Mouse (Mus musculus): ENCODE data around the gene Lsamp. TPM values are rescaled to one million over a fixed set of nuclear protein-coding genes. Genes with fewer than 3 reads are reported as not detected.

Lsamp gene
- total and polyA plus RNA-seq, 2 experiments from 2014 or later: 0.61 to 0.95 TPM

DNA sequence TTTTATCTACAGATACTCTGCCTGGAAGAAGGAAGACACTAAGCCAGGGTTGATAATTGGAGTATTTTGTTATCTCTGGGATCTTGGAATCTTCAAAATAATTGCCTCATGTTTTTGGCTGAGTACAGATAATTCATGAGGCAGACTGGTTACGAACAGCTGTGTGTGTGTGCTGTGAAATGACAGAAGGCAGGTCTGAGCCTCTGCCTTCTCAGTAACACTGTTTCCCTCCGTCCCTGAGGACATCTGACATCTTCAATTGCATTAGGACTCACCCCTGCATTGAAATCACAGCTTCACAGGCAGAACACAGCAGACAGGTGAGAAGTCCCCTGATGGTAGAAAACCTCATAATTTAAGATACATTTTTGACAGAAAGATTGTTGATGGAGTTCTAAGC, 323.5 kb downstream of the Lsamp start:
- Histone ChIP-seq H3K9ac (replicated peaks; ENCODE audit: low read depth, low read length) (no peak overlapping the region), H3K27me3 (ENCODE audit: control insufficient read depth, insufficient read depth, low read length) (no peaks in the 10 kb centered on the region), H3K4me1 (ENCODE audit: control insufficient read depth, insufficient read depth) (no peaks in the 10 kb centered on the region), H3K4me3 (ENCODE audit: low read depth, low read length) (no peak overlapping the region), H3K36me3 (replicated peaks; ENCODE audit: control insufficient read depth, insufficient read depth, low read length) (no peaks in the 10 kb centered on the region), H3K27ac (ENCODE audit: low read depth) (no peak overlapping the region), H3K4me2 (ENCODE audit: low read depth, low read length) (no peak overlapping the region), H3K9me3 (replicated peaks; ENCODE audit: control insufficient read depth, low read length) (no peaks in the 10 kb centered on the region)
- WGBS: 39% methylated on average over 2 of the region's 2 CpGs
- DNase-seq (ENCODE audit: low spot score) (no peak), ATAC-seq (ENCODE audit: insufficient read depth, low read depth) (no peak)
- TF ChIP-seq EP300 (IDR thresholded peaks at IDR 0.05; ENCODE audit: low read depth) (no peak), CTCF (IDR thresholded peaks at IDR 0.05; ENCODE audit: low read depth) (no peak)

DNA sequence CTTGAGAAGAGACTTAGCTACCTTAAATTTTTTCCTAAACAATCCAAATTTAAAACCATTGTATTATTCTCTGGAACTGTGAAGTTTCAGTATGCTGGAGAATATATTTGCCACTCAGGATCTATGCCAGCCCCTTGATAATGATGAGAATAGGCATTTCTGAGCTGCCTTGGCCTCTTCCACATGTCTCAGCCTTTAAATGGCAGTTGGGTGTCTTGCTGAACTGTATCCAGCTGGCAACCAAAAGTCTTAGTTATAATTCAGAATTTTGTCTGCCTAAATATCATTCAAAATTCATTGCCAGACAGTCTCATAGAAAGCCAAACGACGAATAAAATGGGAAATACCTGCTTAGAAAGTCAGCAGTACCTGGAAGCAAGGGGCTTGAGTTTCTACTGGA, 332.0 kb downstream of the Lsamp start:
- H3K9me3 ChIP-seq (replicated peaks; ENCODE audit: control insufficient read depth, low read length): no peaks in the 10 kb centered on the region
- no peak for TF ChIP-seq EP300 (IDR thresholded peaks at IDR 0.05; ENCODE audit: low read depth)
- no peak for TF ChIP-seq CTCF (IDR thresholded peaks at IDR 0.05; ENCODE audit: low read depth)
- H3K4me1 ChIP-seq (ENCODE audit: control insufficient read depth, insufficient read depth): no peaks in the 10 kb centered on the region
- H3K36me3 ChIP-seq (replicated peaks; ENCODE audit: control insufficient read depth, insufficient read depth, low read length): no peaks in the 10 kb centered on the region
- H3K4me2 ChIP-seq (ENCODE audit: low read depth, low read length): no peak overlapping the region
- 78% methylated on average over 2 of the region's 2 CpGs for WGBS
- H3K27ac ChIP-seq (ENCODE audit: low read depth): no peak overlapping the region
- DNase-seq (ENCODE audit: low spot score) (no peak), ATAC-seq (ENCODE audit: insufficient read depth, low read depth) (no peak)
- H3K27me3 ChIP-seq (ENCODE audit: control insufficient read depth, insufficient read depth, low read length): no peaks in the 10 kb centered on the region
- no peak overlapping the region for H3K9ac ChIP-seq (replicated peaks; ENCODE audit: low read depth, low read length)
- H3K4me3 ChIP-seq (ENCODE audit: low read depth, low read length): no peak overlapping the region

DNA sequence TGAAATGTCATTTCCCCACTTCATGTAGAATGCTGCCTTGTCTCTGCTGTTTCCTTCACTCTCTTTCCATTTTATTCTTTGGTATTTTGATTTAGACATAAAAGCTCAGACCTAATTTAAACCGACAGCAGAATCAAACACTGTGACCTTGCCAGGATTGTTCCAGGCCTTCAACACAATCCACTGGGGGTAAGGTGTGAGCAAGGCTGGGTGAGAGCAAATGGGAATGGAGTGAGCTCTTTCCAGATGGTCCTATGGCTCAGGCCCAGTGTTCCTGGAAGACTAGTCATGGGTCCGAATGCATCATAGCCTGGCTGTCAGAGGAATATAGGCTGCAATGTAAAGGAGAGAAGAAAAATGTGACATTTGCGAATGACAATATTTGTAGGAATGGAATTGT, 340.6 kb downstream of the Lsamp start:
- Histone ChIP-seq H3K4me1 (ENCODE audit: control insufficient read depth, insufficient read depth) (no peaks in the 10 kb centered on the region), H3K27ac (ENCODE audit: low read depth) (no peak overlapping the region), H3K9me3 (replicated peaks; ENCODE audit: control insufficient read depth, low read length) (no peaks in the 10 kb centered on the region), H3K9ac (replicated peaks; ENCODE audit: low read depth, low read length) (no peak overlapping the region), H3K4me3 (ENCODE audit: low read depth, low read length) (no peak overlapping the region), H3K4me2 (ENCODE audit: low read depth, low read length) (no peak overlapping the region), H3K27me3 (ENCODE audit: control insufficient read depth, insufficient read depth, low read length) (no peaks in the 10 kb centered on the region), H3K36me3 (replicated peaks; ENCODE audit: control insufficient read depth, insufficient read depth, low read length) (no peaks in the 10 kb centered on the region)
- DNase-seq (ENCODE audit: low spot score): no peak
- no peak for ATAC-seq (ENCODE audit: insufficient read depth, low read depth)
- WGBS: 76% methylated on average over 3 of the region's 3 CpGs
- TF ChIP-seq EP300 (IDR thresholded peaks at IDR 0.05; ENCODE audit: low read depth) (no peak), CTCF (IDR thresholded peaks at IDR 0.05; ENCODE audit: low read depth) (no peak)

DNA sequence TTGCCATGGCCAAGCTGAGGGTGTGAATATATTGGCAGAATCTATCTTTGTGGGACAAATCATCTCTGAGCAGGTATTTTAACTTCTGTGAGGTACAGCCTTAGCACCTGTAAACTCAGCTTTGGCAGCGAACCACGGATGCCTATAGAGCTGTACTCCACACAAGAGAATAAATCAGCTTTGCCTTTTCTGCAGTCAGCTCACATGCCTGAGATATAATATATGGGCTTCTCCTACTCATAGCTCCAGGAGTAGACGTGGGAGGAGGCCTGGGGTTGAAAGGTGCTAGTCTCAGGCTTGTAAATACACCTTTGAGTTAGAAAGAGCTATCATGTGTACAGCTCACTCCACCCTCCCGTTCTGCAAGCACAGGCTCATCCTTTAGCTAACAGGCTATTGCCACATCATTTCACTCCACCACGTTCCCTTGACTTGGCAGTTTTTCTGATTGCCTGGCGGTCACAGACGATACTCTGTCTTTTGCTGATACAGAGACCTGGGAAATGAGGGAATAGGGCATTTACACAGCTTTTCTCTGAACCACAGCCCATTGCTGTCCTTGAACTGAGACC, 344.2 kb downstream of the Lsamp start:
- TF ChIP-seq EP300 (IDR thresholded peaks at IDR 0.05; ENCODE audit: low read depth): no peak
- TF ChIP-seq CTCF (IDR thresholded peaks at IDR 0.05; ENCODE audit: low read depth): no peak
- H3K4me2 ChIP-seq (ENCODE audit: low read depth, low read length): no peak overlapping the region
- WGBS: 63% methylated on average over 7 of the region's 7 CpGs
- H3K27ac ChIP-seq (ENCODE audit: low read depth): no peak overlapping the region
- ATAC-seq (ENCODE audit: insufficient read depth, low read depth) (no peak), DNase-seq (ENCODE audit: low spot score) (no peak)
- no peaks in the 10 kb centered on the region for H3K4me1 ChIP-seq (ENCODE audit: control insufficient read depth, insufficient read depth)
- H3K9me3 ChIP-seq (replicated peaks; ENCODE audit: control insufficient read depth, low read length): no peaks in the 10 kb centered on the region
- H3K9ac ChIP-seq (replicated peaks; ENCODE audit: low read depth, low read length): no peak overlapping the region
- no peak overlapping the region for H3K4me3 ChIP-seq (ENCODE audit: low read depth, low read length)
- no peaks in the 10 kb centered on the region for H3K36me3 ChIP-seq (replicated peaks; ENCODE audit: control insufficient read depth, insufficient read depth, low read length)
- no peaks in the 10 kb centered on the region for H3K27me3 ChIP-seq (ENCODE audit: control insufficient read depth, insufficient read depth, low read length)

DNA sequence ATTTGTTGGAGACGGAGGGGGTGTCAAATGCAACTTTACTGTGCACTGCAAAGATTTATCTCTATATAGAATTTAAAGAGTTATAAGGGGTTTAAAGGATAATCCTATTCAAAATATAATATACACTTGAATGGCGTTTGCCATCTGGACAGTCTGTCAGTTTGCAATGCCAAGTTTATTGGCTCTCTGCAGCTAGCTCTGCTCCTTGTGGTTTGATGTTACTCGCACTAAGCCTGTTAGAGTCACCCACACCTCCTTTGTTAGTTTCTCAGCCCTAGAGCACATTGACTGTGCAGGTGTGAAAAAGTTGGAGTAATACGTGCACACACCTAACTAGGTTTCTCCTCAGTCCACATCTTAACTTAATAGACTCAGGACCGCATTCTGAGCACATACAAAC, 385.5 kb downstream of the Lsamp start:
- Histone ChIP-seq H3K27ac (ENCODE audit: low read depth) (no peak overlapping the region), H3K36me3 (replicated peaks; ENCODE audit: control insufficient read depth, insufficient read depth, low read length) (no peaks in the 10 kb centered on the region), H3K4me2 (ENCODE audit: low read depth, low read length) (no peak overlapping the region), H3K9me3 (replicated peaks; ENCODE audit: control insufficient read depth, low read length) (no peaks in the 10 kb centered on the region), H3K4me3 (ENCODE audit: low read depth, low read length) (no peak overlapping the region), H3K27me3 (ENCODE audit: control insufficient read depth, insufficient read depth, low read length) (no peaks in the 10 kb centered on the region), H3K9ac (replicated peaks; ENCODE audit: low read depth, low read length) (no peak overlapping the region), H3K4me1 (ENCODE audit: control insufficient read depth, insufficient read depth) (no peaks in the 10 kb centered on the region)
- DNase-seq (ENCODE audit: low spot score) (no peak), ATAC-seq (ENCODE audit: insufficient read depth, low read depth) (no peak)
- WGBS: 82% methylated on average over 5 of the region's 5 CpGs
- TF ChIP-seq EP300 (IDR thresholded peaks at IDR 0.05; ENCODE audit: low read depth): no peak
- no peak for TF ChIP-seq CTCF (IDR thresholded peaks at IDR 0.05; ENCODE audit: low read depth)

DNA sequence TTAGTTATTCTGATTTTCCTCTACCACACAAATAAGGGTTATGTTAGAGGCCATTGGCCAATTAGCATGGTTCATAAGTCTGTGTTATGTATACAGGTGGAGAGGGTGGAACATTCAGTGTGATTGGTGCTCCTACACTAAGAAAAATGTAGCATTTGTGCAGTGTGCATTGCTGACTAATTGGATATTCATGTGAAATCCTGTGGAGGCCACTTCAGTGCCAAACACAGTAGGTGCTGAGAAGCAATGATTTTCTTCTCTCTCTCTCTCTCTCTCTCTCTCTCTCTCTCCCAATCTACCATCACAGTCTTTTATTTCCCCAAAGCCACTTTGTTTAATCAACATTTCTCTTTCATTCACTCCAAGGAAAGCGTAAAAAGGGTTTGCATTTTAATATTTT, 387.1 kb downstream of the Lsamp start:
- no peak overlapping the region for H3K9ac ChIP-seq (replicated peaks; ENCODE audit: low read depth, low read length)
- no peaks in the 10 kb centered on the region for H3K9me3 ChIP-seq (replicated peaks; ENCODE audit: control insufficient read depth, low read length)
- no peaks in the 10 kb centered on the region for H3K4me1 ChIP-seq (ENCODE audit: control insufficient read depth, insufficient read depth)
- H3K4me2 ChIP-seq (ENCODE audit: low read depth, low read length): no peak overlapping the region
- H3K27me3 ChIP-seq (ENCODE audit: control insufficient read depth, insufficient read depth, low read length): no peaks in the 10 kb centered on the region
- H3K27ac ChIP-seq (ENCODE audit: low read depth): no peak overlapping the region
- TF ChIP-seq EP300 (IDR thresholded peaks at IDR 0.05; ENCODE audit: low read depth): no peak
- no peak for TF ChIP-seq CTCF (IDR thresholded peaks at IDR 0.05; ENCODE audit: low read depth)
- H3K4me3 ChIP-seq (ENCODE audit: low read depth, low read length): no peak overlapping the region
- DNase-seq (ENCODE audit: low spot score): no peak
- WGBS: 82% methylated on average over 1 of the region's 1 CpGs
- ATAC-seq (ENCODE audit: insufficient read depth, low read depth): no peak
- no peaks in the 10 kb centered on the region for H3K36me3 ChIP-seq (replicated peaks; ENCODE audit: control insufficient read depth, insufficient read depth, low read length)
